Comparison of ENCODE assay signal across 8 mouse cellular contexts in the genomic region with DNA sequence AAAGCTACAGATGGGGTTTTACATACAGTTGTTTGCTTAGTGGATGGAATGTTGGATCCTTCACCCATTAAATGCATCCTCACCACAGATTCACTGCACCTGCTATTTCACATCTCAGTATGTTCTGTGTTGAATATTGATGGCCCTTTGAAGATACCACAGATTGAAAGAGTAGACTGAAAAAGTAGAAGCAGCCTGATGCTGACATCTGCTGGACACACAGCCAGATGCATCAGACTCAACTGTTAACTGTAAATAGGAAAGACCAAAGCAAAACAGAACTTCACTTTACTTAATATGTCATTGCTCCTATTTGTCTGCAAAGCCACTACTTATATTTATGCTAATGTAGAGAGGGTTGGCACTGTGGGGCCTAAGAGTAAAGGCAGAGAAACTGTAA.
A peak's percentile ranks its signal among the peaks of the same experiment; 100 is the strongest.
DNase-seq lines count a peak whose midpoint lies in the region; ATAC-seq and TF ChIP-seq lines count a peak whose summit lies in the region.
"Had no signal": no experiment of that assay in that cellular context is flagged by ENCODE, and none has a peak within 500 bp of the region (broad histone marks: within the 10 kb centered on the region; RNA-seq: fewer than 3 reads in every experiment).

No protein-coding gene starts in this region.

- no peaks in the 10 kb centered on the region for H3K4me1 ChIP-seq in stomach, postnatal 0 days (replicated peaks; ENCODE audit: control insufficient read depth, insufficient read depth)
- H3K4me1 ChIP-seq in thymus, adult 2 months (replicated peaks; ENCODE audit: control insufficient read depth, insufficient read depth, low read length), result no peaks in the 10 kb centered on the region
- H3K4me1 ChIP-seq: lung, embryonic 15.5 days had no signal

- H3K27me3 ChIP-seq in stomach, postnatal 0 days (ENCODE audit: control insufficient read depth, insufficient read depth, low read length), result no peaks in the 10 kb centered on the region
- H3K27me3 ChIP-seq in thymus, adult 2 months (ENCODE audit: control insufficient read depth, insufficient read depth, low read length), result no peaks in the 10 kb centered on the region
- H3K27me3 ChIP-seq: lung, embryonic 15.5 days had no signal

- no peak overlapping the region for H3K4me2 ChIP-seq in stomach, postnatal 0 days (replicated peaks; ENCODE audit: low read depth)
- H3K4me2 ChIP-seq: lung, embryonic 15.5 days had no signal

- intact Hi-C loops in left cerebral cortex, postnatal 14 days (cut with DNase I), result loop anchor here (5.0 kb wide), 1 partner anchor 217 kb away; no protein-coding TSS in a partner anchor

- H3K36me3 ChIP-seq in stomach, postnatal 0 days (ENCODE audit: control insufficient read depth, insufficient read depth, low read length), result no peaks in the 10 kb centered on the region
- no peaks in the 10 kb centered on the region for H3K36me3 ChIP-seq in thymus, adult 2 months (ENCODE audit: control insufficient read depth, insufficient read depth, low read length)
- H3K36me3 ChIP-seq: lung, embryonic 15.5 days had no signal

- H3K9me3 ChIP-seq in stomach, postnatal 0 days (ENCODE audit: control insufficient read depth, low read length), result no peaks in the 10 kb centered on the region
- H3K9me3 ChIP-seq: lung, embryonic 15.5 days had no signal

- no peak overlapping the region for H3K4me3 ChIP-seq in stomach, postnatal 0 days (ENCODE audit: low read depth, low read length)
- H3K4me3 ChIP-seq in thymus, adult 2 months (ENCODE audit: control insufficient read depth, insufficient read depth, low read length), result no peak overlapping the region
- H3K4me3 ChIP-seq: lung, embryonic 15.5 days had no signal

- H3K27ac ChIP-seq in stomach, postnatal 0 days (replicated peaks), result no peak overlapping the region
- no peak overlapping the region for H3K27ac ChIP-seq in thymus, adult 2 months (ENCODE audit: control insufficient read depth, insufficient read depth, low read length)
- H3K27ac ChIP-seq: lung, embryonic 15.5 days had no signal

- ATAC-seq in hematopoietic stem cell, adult 5-6 weeks (replicated peaks in 1 of 2; ENCODE audit: insufficient read depth in 1 of 2, low FRiP score in 2 of 2, low TSS enrichment in 1 of 2, low read depth in 1 of 2, poor library complexity in 2 of 2, severe bottlenecking in 2 of 2), result peak; percentile 62 to 81; a peak in 3 of 4 replicates
- ATAC-seq in stomach, postnatal 0 days (ENCODE audit: low FRiP score, low TSS enrichment), result no peak

- H3K9ac ChIP-seq in stomach, postnatal 0 days (ENCODE audit: low read length), result no peak overlapping the region
- H3K9ac ChIP-seq: lung, embryonic 15.5 days had no signal

- peak; percentile 76 for TF ChIP-seq CTCF in stomach, postnatal 0 days (IDR thresholded peaks at IDR 0.05; ENCODE audit: low read depth)
- TF ChIP-seq CTCF in thymus, adult 2 months (IDR thresholded peaks at IDR 0.05; ENCODE audit: borderline replicate concordance, control insufficient read depth, extremely low read depth, insufficient read depth, low read length, poor library complexity), result no peak

- DNase-seq in testis, postnatal 10 days (ENCODE audit: low spot score), result peak; percentile 41
- no peak for DNase-seq in testis, postnatal 14 days (ENCODE audit: low spot score)
- DNase-seq in cerebellum, postnatal 10 days, result peak; percentile 33 to 51
- DNase-seq in left cerebral cortex, postnatal 14 days (ENCODE audit: low spot score in 2 of 2), result peak; percentile 59 to 72
- no peak for DNase-seq in stomach, postnatal 0 days (ENCODE audit: low spot score)
- DNase-seq in thymus, adult 2 months, result no peak

- TF ChIP-seq EP300 in stomach, postnatal 0 days (optimal IDR thresholded peaks at IDR 0.05), result no peak

- TF ChIP-seq POLR2A in thymus, adult 2 months (IDR thresholded peaks at IDR 0.05; ENCODE audit: control insufficient read depth, extremely low read depth, insufficient read depth, low read length, poor library complexity), result no peak

Comparison
In these comparisons a context has a peak if more than half of its experiments do, and no peak if none do; other contexts are left out.
1. DNase-seq: peak in testis, postnatal 10 days (single experiment), cerebellum, postnatal 10 days (2 of 2) and left cerebral cortex, postnatal 14 days (2 of 2); none in testis, postnatal 14 days (single experiment), stomach, postnatal 0 days (single experiment) and thymus, adult 2 months (single experiment).